Mouse (Mus musculus): ENCODE data around the gene Gm12695. TPM values are rescaled to one million over a fixed set of nuclear protein-coding genes. Genes with fewer than 3 reads are reported as not detected.

Gm12695 gene
- polyA plus RNA-seq, 1 experiment from 2014 or later: not detected

GRCm38 (mm10) chr4:96718977-96719966, 65.7 kb downstream of the Gm12695 start:
- peak; percentile 92 for ATAC-seq (ENCODE audit: low read depth)
- H3K4me3 ChIP-seq (ENCODE audit: low read depth, low read length): no peak overlapping the region
- H3K4me1 ChIP-seq (ENCODE audit: control insufficient read depth, insufficient read depth, low read length): no peaks in the 10 kb centered on the region
- H3K9me3 ChIP-seq (ENCODE audit: control insufficient read depth, low read length): no peaks in the 10 kb centered on the region
- H3K36me3 ChIP-seq (ENCODE audit: control insufficient read depth, insufficient read depth, low read length): no peaks in the 10 kb centered on the region
- no peak overlapping the region for H3K4me2 ChIP-seq (ENCODE audit: low read depth, low read length)
- H3K27me3 ChIP-seq (ENCODE audit: control insufficient read depth, insufficient read depth, low read length): no peaks in the 10 kb centered on the region
- no peak overlapping the region for H3K9ac ChIP-seq (replicated peaks; ENCODE audit: low read depth, low read length)
- H3K27ac ChIP-seq (ENCODE audit: low read depth, low read length): peak overlapping the region; percentile 55
- WGBS: 11% methylated on average over 4 of the region's 4 CpGs

- Histone ChIP-seq H3K27me3 (ENCODE audit: control insufficient read depth, insufficient read depth, low read length) (no peaks in the 10 kb centered on the region), H3K4me1 (ENCODE audit: control insufficient read depth, insufficient read depth, low read length) (no peaks in the 10 kb centered on the region), H3K9me3 (ENCODE audit: control insufficient read depth, low read length) (no peaks in the 10 kb centered on the region), H3K4me3 (ENCODE audit: low read depth, low read length) (no peak overlapping the region), H3K36me3 (ENCODE audit: control insufficient read depth, insufficient read depth, low read length) (no peaks in the 10 kb centered on the region), H3K9ac (replicated peaks; ENCODE audit: low read depth, low read length) (no peak overlapping the region), H3K4me2 (ENCODE audit: low read depth, low read length) (no peak overlapping the region), H3K27ac (ENCODE audit: low read depth, low read length) (peak overlapping the region; percentile 49; the same call in 1 of the 2 replicates)
- ATAC-seq (ENCODE audit: low read depth): no peak
Observed at GRCm38 (mm10) chr4:96718503-96718902, 66.5 kb downstream of the Gm12695 start.

DNA sequence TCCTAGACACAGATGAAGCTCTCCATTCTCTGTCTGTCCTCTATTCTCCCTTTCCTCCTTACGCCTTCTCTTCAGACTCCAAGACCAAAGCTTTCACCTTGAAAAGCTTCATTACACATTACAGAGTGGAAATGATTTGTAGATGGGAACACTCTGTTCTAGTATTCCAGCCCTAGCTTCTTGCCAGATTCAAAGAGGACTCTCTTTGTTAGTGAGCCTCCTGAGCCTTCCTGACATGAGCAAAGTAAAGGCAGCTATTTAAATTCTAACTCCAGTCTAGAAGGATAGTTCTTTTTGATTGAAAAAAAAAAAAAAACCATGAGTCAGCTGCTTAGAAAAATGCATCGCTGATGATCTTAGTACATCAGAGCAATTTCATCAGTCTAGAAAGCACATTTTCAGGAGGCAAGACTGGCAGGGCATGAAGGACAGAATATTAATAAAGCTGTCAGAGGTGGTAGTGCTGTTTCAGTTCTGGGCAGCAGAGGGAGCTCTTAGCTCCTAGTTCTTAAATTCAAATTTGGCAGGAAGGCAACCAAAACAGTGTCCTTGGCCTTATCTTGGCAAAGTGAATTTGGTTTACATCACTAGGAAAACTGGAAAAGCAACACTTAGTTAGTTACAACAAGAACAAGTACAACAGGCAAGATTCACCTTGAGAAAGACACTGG, 79.6 kb downstream of the Gm12695 start:
- Histone ChIP-seq H3K27me3 (ENCODE audit: control insufficient read depth, insufficient read depth, low read length) (no peaks in the 10 kb centered on the region), H3K36me3 (ENCODE audit: control insufficient read depth, insufficient read depth, low read length) (no peaks in the 10 kb centered on the region), H3K27ac (ENCODE audit: low read depth, low read length) (no peak overlapping the region), H3K9me3 (ENCODE audit: control insufficient read depth, low read length) (no peaks in the 10 kb centered on the region), H3K4me1 (ENCODE audit: control insufficient read depth, insufficient read depth, low read length) (no peaks in the 10 kb centered on the region), H3K4me3 (ENCODE audit: low read depth, low read length) (no peak overlapping the region), H3K4me2 (ENCODE audit: low read depth, low read length) (no peak overlapping the region), H3K9ac (replicated peaks; ENCODE audit: low read depth, low read length) (no peak overlapping the region)
- no peak for ATAC-seq (ENCODE audit: low read depth)
- WGBS: 59% methylated on average over 2 of the region's 2 CpGs

DNA sequence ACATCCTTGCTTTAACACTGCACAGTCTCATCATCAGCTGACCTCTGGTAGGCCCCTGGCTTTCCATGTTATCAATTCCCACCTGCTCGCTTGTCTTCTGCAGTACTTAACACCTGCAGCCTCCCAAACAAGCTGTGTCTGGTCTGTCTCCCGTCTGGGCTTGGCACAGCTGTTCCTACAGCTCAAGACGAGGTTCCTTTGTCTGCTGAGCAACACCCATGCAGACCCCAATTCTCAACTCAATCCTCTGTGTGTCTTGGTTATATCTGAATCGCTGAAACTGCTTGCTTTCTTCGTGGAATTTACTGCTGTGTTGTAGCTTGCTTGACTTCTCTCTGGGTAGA, 86.8 kb downstream of the Gm12695 start:
- H3K36me3 ChIP-seq (ENCODE audit: control insufficient read depth, insufficient read depth, low read length): no peaks in the 10 kb centered on the region
- H3K27ac ChIP-seq (ENCODE audit: low read depth, low read length): peak overlapping the region; percentile 73
- H3K4me3 ChIP-seq (ENCODE audit: low read depth, low read length): no peak overlapping the region
- H3K9me3 ChIP-seq (ENCODE audit: control insufficient read depth, low read length): no peaks in the 10 kb centered on the region
- H3K4me1 ChIP-seq (ENCODE audit: control insufficient read depth, insufficient read depth, low read length): peaks cover 11% of the 10 kb centered on the region; the same call in 1 of the 2 replicates
- peak overlapping the region; percentile 20 for H3K4me2 ChIP-seq (ENCODE audit: low read depth, low read length)
- no peak overlapping the region for H3K9ac ChIP-seq (replicated peaks; ENCODE audit: low read depth, low read length)
- ATAC-seq (ENCODE audit: low read depth): no peak; the same call in 1 of the 2 replicates
- WGBS: 37% methylated on average over 5 of the region's 5 CpGs
- no peaks in the 10 kb centered on the region for H3K27me3 ChIP-seq (ENCODE audit: control insufficient read depth, insufficient read depth, low read length)

- peak overlapping the region; percentile 20 for H3K4me2 ChIP-seq (ENCODE audit: low read depth, low read length)
- WGBS: 31% methylated on average over 15 of the region's 15 CpGs
Observed at GRCm38 (mm10) chr4:96697511-96698217, 87.3 kb downstream of the Gm12695 start.

DNA sequence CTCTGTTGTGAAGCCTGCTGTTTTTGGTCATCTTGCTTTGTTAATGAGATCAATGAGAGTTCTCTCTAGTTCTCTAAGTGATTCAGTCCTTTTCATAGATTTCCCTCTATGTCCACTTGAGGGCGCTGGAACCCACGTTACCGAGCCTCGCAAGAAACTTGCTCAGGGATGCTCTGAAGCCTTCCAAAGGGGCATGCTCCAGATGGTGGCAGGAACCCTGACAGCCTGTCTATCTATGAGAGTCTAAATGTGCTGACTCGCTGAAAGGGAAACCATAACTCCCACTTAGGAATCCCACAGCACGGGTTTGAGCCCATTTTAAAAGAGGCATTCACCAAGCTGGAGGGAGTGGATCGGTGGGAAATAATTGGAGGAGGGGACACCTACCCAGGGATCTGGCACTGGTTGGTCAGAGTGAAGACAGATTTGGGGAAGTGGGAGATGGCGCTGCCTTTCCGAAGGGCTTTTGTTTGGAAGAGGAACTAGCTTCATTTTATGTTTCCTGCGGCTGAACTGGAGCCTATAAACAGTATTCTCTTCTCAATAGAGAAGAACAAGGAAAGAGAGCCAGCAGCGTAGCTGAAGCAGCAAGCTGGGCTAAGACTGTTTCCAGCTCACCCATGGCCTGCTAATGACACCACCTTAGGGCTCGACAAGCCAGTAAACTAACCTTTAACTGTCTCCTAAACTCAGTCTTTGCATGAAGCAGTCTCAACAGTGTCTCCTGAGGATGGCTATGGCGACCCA, 88.2 kb downstream of the Gm12695 start:
- Histone ChIP-seq H3K4me2 (ENCODE audit: low read depth, low read length) (peak overlapping the region; percentile 8; the same call in 1 of the 2 replicates), H3K4me3 (ENCODE audit: low read depth, low read length) (no peak overlapping the region), H3K27me3 (ENCODE audit: control insufficient read depth, insufficient read depth, low read length) (no peaks in the 10 kb centered on the region), H3K4me1 (ENCODE audit: control insufficient read depth, insufficient read depth, low read length) (peaks cover 11% of the 10 kb centered on the region; the same call in 1 of the 2 replicates), H3K9me3 (ENCODE audit: control insufficient read depth, low read length) (no peaks in the 10 kb centered on the region), H3K9ac (replicated peaks; ENCODE audit: low read depth, low read length) (no peak overlapping the region), H3K27ac (ENCODE audit: low read depth, low read length) (peak overlapping the region; percentile 73), H3K36me3 (ENCODE audit: control insufficient read depth, insufficient read depth, low read length) (no peaks in the 10 kb centered on the region)
- peak; percentile 88 for ATAC-seq (ENCODE audit: low read depth)
- WGBS: 27% methylated on average over 13 of the region's 13 CpGs

More at GRCm38 (mm10) chr4:96697511-96698217, 87.3 kb downstream of the Gm12695 start:
- no peaks in the 10 kb centered on the region for H3K36me3 ChIP-seq (ENCODE audit: control insufficient read depth, insufficient read depth, low read length)
- peaks cover 11% of the 10 kb centered on the region; the same call in 1 of the 2 replicates for H3K4me1 ChIP-seq (ENCODE audit: control insufficient read depth, insufficient read depth, low read length)
- H3K27ac ChIP-seq (ENCODE audit: low read depth, low read length): peak overlapping the region; percentile 73
- no peaks in the 10 kb centered on the region for H3K27me3 ChIP-seq (ENCODE audit: control insufficient read depth, insufficient read depth, low read length)
- no peak overlapping the region for H3K4me3 ChIP-seq (ENCODE audit: low read depth, low read length)
- H3K9me3 ChIP-seq (ENCODE audit: control insufficient read depth, low read length): no peaks in the 10 kb centered on the region
- peak; percentile 81 for ATAC-seq (ENCODE audit: low read depth)
- 0 out of 2 replicates have a peak overlapping the region, but pooled peaks have one; percentile 11 for H3K9ac ChIP-seq (replicated peaks; ENCODE audit: low read depth, low read length)

- Histone ChIP-seq H3K4me3 (ENCODE audit: low read depth, low read length) (no peak overlapping the region), H3K27ac (ENCODE audit: low read depth, low read length) (no peak overlapping the region), H3K36me3 (ENCODE audit: control insufficient read depth, insufficient read depth, low read length) (no peaks in the 10 kb centered on the region), H3K9me3 (ENCODE audit: control insufficient read depth, low read length) (no peaks in the 10 kb centered on the region), H3K27me3 (ENCODE audit: control insufficient read depth, insufficient read depth, low read length) (no peaks in the 10 kb centered on the region), H3K4me2 (ENCODE audit: low read depth, low read length) (no peak overlapping the region), H3K4me1 (ENCODE audit: control insufficient read depth, insufficient read depth, low read length) (no peaks in the 10 kb centered on the region), H3K9ac (replicated peaks; ENCODE audit: low read depth, low read length) (no peak overlapping the region)
- WGBS: 60% methylated on average over 2 of the region's 2 CpGs
- no peak for ATAC-seq (ENCODE audit: low read depth)
Observed at GRCm38 (mm10) chr4:96687358-96687803, 97.6 kb downstream of the Gm12695 start.

DNA sequence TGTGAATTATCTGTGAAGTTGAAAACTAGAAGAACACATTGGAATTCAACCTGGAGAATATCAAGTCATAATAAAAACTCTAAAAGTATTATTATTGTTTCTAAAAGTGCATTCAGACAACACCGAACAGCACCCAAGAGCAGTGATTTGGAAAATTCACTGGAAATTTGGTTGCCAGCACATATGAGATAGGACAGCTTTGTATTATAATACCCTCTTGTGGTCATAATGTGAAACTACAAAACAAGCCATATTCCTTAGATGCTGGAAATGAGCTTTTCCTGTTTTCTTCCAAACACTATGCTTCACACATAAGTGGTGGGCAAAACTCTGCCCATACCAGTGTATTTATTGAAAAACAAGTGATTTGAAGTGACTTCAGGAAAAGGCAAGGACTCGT, 101.5 kb downstream of the Gm12695 start:
- WGBS: 44% methylated on average over 2 of the region's 2 CpGs
- no peaks in the 10 kb centered on the region for H3K27me3 ChIP-seq (ENCODE audit: control insufficient read depth, insufficient read depth, low read length)
- H3K4me3 ChIP-seq (ENCODE audit: low read depth, low read length): no peak overlapping the region
- H3K36me3 ChIP-seq (ENCODE audit: control insufficient read depth, insufficient read depth, low read length): no peaks in the 10 kb centered on the region
- ATAC-seq (ENCODE audit: low read depth): peak; percentile 47; the same call in 1 of the 2 replicates
- no peak overlapping the region for H3K4me2 ChIP-seq (ENCODE audit: low read depth, low read length)
- H3K9me3 ChIP-seq (ENCODE audit: control insufficient read depth, low read length): no peaks in the 10 kb centered on the region
- H3K4me1 ChIP-seq (ENCODE audit: control insufficient read depth, insufficient read depth, low read length): no peaks in the 10 kb centered on the region
- H3K9ac ChIP-seq (replicated peaks; ENCODE audit: low read depth, low read length): no peak overlapping the region
- H3K27ac ChIP-seq (ENCODE audit: low read depth, low read length): no peak overlapping the region

All from neural tube, embryonic 14.5 days (tissue).